Mouse (Mus musculus) large intestine, adult 2 months (tissue): ENCODE measurements around the gene Cdh18. TPM values are rescaled to one million over a fixed set of nuclear protein-coding genes. Genes with fewer than 3 reads are reported as not detected.
"Not testable (repeated sequence)": the region's sequence is repeated elsewhere in the genome, so short reads cannot be mapped to it uniquely, and the experiment has no call there.

Experiments used
- DNase-seq: peaks from one replicate; pipeline ENCODE4 v3.0.0-alpha.2; 2012; ENCODE audit warnings: low read depth, low spot score
- WGBS: fragments of 180-500 bp; shearing (Covaris S2); methylation state at CpG from one replicate; pipeline ENCODE4 v1.1.7; 2018; 5-methylcytosine and 5-hydroxymethylcytosine counted together
- polyA plus RNA-seq: library from polyadenylated mRNA; depleted of rRNA; stranded (reverse); fragments of >200 nt; gene quantifications from 2 replicates; pipeline ENCODE4 v1.2.3, GENCODE M21; 2012

Gene Cdh18
- polyA plus RNA-seq, 1 experiment = 0.02 TPM

DNA sequence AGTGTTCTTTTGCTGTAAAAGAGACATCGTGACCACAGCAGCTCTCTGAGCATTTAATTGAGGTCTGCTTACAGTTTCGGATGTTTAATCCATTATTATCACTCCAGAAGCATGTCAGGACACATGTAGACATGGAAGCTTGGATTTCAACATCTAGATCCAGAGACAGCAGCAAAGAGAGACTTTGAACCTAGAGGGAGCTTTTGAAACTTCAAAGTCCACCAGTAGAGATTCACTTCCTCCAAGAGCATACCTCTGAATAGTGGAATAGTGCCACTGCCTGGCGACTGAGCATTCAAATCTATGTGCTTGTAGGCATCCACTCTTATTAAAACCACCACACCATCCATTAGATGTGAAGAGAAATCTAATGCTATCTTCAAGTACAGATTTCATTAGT is 588.1 kb downstream of the Cdh18 start:
- 66% methylated on average over 3 of the region's 3 CpGs for WGBS
- DNase-seq = no peak

DNA sequence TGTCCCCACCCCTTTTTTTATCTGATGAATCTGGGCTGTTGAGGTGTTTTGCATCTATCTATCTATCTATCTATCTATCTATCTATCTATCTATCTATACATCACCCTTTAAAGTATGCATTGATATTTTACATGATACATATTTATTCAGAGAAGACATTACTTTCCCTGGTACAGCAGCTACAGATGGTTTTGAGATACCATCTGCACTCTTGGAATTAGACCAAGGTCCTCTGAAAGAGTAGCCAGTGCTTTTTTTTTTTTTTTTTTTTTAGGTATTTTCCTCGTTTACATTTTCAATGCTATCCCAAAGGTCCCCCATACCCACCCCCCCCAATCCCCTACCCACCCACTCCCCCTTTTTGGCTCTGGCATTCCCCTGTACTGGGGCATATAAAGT is 594.1 kb downstream of the Cdh18 start:
- DNase-seq = not testable (repeated sequence)
- WGBS = 11% methylated on average over 1 of the region's 1 CpGs

DNA sequence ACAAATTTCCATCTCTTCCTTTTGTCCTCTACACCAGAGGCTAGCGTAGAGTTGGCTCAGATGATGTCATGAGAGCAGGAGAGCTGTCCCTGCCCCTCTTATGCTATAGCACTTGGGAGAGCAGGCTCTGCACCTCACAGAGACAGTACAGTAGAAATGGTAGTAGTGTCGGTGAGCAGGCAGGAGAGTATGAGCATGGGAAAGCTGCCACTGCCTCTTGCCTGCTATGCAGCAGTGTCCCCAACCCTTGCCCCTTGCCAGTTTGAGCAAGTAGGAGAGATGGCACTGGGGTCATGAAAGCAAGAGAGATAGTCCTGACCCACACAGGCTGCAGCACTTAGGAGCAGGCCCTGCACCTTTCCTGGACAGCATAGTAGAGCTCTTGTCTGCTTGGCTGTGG is 607.1 kb downstream of the Cdh18 start:
- WGBS = 86% methylated on average over 2 of the region's 2 CpGs
- no peak for DNase-seq

DNA sequence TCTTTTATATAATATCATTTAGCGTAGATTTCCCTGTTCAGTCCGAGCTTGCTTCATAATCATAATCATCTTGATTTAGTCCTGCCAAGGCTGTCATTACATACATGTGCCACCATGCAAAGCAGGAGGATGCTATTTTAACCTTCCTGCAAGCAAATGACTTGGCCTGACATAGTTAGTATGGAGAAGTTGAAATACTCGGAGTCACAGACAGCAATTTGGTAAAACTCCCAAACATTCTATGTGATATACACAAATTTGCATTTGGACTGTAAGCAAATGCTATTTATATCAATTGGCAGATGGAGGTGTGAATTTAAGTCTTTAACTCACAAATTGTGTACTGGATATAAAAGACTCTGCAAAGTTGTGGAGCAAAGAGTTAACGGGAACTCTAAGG is 616.0 kb downstream of the Cdh18 start:
- no peak for DNase-seq
- 79% methylated on average over 4 of the region's 4 CpGs for WGBS

DNA sequence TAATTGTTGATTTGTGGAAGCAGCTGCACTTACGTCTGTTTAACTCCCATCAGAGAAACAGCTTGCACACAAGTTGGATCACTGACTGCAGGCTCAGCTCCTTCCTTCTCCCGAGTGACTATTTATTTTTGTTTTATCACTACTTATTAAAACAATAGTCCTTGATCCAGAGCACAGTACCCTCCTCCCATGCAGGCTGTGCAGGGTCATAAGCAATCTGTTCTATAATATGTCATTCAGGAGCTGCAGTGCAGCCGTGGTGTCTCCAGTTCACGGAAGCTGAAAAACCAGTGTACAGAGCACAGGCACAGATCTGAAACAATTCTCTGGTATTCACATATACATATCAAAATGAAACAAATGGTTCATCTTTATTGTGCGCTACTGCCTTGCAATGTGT is 625.8 kb downstream of the Cdh18 start:
- WGBS = 73% methylated on average over 5 of the region's 5 CpGs
- no peak for DNase-seq

DNA sequence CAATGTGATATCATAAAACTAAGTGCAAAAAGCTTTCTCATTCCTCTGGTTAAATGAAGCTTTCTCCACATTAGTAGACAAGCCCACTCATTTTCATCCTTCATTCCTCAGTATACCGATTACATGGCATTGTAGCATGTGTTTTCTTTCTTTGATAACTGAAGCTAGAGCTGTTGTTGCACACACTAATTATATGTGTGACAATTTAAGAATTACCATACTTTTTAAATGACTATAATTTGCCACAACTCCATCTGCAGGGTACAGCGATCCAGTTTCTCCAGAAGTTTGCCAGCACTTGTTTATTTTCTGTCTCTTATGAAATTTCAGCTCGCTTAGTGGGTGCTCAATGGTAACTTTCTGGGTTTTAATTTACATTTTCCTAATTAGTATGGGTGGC is 663.2 kb downstream of the Cdh18 start:
- WGBS = 83% methylated on average over 3 of the region's 3 CpGs
- DNase-seq = no peak

DNA sequence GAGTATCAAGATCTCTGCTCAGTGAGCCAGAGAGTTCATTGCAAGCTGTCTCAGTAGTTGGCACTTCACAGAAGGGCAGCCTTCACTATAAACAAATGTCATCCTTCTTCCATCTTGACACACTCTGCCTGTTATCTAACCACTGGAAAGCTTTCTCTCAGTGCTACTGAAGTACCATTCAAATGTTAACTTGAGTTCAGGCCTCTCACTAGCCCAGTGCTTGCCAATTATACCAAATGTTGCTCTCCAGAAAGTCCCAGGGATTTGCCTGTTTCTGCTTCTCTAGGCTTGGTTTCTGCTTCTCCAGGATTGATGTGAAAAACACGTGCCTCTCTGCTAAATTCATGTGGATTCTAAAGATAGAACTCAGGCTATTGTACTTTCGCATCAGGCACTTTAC is 681.8 kb downstream of the Cdh18 start:
- 55% methylated on average over 2 of the region's 2 CpGs for WGBS
- DNase-seq = no peak

DNA sequence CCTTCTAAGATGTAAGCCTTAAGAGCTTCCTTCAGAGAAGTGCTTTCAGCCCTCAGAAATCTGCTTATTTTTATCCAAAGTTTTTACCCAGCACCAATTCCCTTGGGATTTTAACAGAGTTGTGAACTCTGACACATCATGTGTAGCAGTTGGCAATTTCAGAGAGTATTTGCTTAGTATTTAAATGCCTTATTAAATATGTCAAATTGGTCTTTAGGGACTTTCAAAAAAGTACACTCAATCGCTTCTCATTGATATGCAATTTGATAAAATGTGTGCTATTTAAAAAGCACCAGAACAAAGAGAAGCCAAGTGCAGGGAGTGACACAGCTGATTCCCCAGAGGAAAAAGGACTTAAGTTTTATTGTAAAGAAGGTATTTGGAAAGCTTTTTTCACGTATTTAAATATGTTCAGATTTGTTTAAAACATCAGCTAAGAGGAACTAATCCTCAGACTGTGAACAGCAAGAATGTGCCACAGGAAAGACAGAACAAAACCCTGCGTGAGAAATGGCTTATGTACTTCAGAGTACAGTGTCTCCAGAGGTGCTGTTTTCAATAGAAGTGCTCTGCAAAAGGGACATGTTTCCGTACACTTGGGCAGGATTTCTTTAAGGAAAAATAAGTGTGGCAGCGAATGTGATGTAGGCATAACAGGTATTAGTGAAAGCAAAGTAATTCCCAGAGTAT is 709.1 kb downstream of the Cdh18 start:
- no peak for DNase-seq

DNA sequence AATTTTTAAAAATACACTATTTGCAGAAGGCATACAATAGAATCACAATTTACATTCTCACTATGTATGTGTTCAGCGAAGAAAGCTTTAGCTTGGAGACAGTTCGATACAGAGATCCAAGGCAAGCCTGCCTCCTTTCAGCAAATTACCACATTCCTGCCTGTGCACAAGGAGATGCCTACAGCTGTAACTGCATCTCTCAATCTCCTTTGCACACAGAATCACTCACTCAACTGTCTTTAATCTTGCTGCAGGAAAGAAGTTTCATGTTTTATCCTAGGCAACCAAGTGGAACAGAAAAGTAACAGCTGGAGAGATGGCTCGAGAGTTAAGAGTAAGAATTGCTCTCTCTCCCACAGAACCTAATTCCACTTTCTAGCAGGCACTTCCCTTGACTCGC is 729.6 kb downstream of the Cdh18 start:
- DNase-seq = no peak
- 74% methylated on average over 4 of the region's 4 CpGs for WGBS

More for the DNA sequence above, 709.1 kb downstream of the Cdh18 start:
- 62% methylated on average over 5 of the region's 5 CpGs for WGBS

DNA sequence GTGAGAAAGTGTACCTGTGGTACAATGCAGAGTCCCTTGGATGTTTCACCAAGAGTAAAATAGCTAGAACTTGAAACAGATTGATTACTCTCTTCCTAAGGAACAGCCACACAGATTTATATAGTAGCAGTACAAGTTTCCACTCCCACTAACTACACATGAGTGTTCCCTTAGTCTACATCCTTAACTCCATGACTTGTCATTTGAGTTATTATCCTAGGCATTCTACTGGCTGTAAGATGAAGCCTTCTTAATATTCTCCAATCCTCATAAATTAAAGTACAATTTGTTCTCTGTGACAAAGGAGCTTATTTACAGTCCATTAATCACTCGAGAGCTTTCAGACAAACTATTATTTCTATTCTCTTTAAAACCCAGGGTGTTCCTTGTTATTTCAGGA is 756.2 kb downstream of the Cdh18 start:
- DNase-seq = no peak
- WGBS = 65% methylated on average over 1 of the region's 1 CpGs

DNA sequence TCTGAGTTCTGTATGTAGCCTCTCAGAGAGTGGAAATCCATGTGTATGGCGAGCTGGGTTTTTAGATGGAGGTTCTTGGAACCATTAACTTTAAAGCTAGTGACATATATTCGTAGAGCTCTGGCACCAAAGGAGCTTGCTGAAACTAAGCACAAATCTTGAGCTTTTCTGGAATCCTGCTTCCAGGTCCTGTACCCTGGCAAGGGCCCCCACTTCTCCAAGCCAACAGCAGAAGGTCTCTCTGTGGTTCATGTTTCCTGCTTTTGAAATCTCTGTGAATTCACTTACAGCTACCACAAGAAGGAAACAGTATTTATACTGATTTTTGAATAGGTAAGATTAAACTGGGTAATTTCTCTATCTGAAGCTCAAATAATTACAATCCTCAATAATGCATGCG is 767.9 kb downstream of the Cdh18 start:
- WGBS = 84% methylated on average over 3 of the region's 3 CpGs
- DNase-seq = no peak

DNA sequence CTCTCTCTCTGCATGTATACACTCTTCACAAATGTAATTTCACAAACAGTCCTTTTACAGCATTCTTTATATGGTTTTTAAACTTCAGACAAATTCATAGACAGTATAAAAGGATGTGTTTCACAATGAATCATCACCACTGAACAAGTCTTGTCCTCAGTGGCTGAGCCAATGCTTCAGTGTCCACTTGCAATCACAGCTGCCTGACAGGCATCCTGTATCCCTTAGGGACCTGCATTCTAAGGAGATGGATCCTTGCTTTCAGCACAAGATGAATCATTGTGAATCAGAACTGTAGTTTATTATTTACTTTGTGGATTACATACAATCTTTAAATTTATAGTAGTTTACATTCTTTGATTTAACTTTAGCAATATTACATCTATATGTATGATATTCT is 768.6 kb downstream of the Cdh18 start:
- DNase-seq = no peak

DNA sequence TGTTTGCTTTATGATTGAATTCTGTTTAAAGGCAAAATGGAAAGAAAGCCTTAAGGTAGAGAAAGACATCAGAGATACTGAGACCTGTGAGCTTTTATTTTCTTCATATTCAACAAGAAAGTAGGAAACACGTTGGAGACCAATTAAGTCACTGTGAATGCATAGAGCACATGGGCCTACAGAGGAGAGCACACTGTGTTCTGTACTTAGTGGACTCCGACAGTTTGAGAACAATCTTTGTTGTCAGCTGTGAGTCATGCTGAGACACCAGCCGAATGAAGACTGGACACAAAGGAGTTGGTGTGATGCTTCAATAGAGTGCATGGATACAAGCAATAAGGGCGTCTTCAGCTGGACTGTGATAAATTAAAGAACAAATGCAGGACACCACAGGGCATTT is 791.5 kb downstream of the Cdh18 start:
- WGBS = no CpG with 5 or more reads among the region's 4 CpGs
- not testable (repeated sequence) for DNase-seq

DNA sequence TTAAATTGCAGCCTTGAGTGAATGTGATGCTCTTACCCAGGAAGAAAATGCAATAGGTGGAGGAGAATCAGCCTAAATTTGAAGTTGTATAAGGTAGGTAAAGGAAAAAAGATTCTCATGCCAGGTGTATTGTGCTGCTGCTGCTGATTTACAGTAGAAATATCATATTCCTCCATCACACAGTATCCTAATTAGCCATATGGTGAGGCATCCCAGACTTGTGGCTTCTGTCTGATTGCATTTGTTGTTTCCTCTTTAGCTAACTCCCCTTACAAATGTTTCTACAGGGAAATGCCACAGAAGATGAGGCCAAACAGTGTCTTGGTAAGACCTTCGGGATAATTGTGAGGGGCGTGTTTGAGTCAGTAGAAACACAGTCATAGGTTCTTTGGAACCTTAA is 802.3 kb downstream of the Cdh18 start:
- no peak for DNase-seq
- WGBS = 64% methylated on average over 2 of the region's 2 CpGs

DNA sequence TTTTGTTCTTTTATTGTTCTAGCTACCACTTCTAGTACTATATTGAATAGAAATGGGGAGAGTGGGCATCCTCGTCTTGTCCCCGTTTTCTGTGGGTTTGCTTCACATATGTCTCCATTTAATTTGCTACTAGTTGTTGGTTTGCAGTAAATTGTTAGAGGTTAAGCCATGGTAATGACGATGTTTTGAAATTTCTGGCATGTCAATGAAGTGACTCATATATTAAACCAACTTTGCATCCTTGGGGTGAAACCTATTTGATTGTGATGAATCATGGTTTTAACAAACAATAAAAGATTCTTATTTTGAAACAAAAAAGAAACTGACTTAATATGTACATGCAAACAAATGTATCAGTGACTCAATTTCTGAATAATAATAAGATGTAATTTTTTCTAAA is 817.5 kb downstream of the Cdh18 start:
- no peak for DNase-seq
- WGBS = 81% methylated on average over 3 of the region's 3 CpGs

DNA sequence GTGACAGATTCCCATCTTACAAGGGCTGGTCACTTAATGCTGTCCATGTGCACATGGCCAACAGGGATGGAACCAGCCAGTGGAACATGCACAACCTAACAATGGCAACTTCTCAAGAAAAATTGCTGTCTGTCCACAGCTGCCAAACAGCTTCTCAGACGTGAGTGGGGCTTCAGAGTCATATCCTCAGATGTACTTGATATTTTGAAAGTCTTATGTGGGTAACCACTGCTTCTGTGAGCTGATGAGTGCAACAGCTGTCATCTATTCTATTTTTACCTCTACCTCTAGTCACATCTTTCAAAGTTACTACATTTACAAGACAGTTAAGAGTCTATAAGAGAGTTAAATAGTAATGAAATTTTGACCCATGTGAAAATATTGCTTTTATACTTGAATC is 818.9 kb downstream of the Cdh18 start:
- 33% methylated on average over 1 of the region's 1 CpGs for WGBS
- no peak for DNase-seq

DNA sequence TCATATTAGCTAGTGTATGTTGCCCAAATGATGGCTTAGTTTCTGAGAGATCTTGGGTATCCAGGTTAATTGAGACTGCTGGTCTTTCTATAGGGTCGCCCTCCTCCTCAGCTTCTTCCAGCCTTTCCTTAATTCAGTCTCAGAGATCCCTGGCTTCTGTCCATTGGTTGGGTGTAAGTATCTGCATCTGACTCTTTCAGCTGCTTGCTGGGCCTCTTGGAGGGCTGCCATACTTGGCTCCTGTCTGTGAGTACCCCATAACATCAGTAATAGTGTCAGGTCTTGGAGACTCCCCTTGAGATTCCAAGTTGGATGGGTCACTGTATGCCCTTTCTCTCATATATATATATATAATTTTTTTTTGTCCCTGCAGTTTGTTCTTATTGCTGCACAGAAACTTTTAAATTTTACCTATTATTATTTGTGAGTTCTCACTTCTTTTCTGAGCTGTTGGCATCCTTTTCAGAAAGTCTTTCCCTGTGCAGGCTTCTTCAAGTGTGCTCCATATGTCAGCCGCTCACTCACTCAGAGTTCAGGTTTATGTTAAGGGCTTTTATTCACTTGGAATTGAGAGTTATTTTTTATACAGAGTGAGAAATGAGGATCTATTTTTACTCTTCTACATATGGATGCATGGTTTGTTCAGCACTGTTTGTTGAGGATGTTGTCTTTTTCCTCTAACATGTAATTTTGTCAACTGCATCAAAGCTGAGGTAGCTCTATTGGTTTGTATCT is 829.4 kb downstream of the Cdh18 start:
- DNase-seq = no peak

DNA sequence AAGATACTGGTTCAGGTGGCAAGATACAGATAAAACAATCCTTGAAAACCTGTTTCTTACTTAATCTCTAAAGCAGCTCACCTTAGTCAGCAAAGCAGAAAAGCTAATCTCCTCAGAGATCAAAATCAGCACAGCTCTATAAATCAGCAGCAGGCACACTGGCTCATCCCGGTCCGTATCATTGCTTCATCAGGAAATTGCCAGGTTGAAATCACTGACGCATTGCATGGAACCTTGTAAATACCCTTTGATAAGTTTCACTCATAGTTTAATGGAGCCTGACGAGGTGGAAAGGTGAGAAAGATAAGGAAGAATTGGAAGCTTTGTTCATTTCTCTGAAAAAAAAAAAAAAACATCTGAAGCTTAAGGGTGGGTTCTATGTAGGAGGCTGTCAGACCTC is 837.0 kb downstream of the Cdh18 start:
- no peak for DNase-seq
- WGBS = 44% methylated on average over 4 of the region's 4 CpGs

More for the DNA sequence above, 829.4 kb downstream of the Cdh18 start:
- whole genome bisulfite sequencing = 90% methylated on average over 2 of the region's 2 CpGs

DNA sequence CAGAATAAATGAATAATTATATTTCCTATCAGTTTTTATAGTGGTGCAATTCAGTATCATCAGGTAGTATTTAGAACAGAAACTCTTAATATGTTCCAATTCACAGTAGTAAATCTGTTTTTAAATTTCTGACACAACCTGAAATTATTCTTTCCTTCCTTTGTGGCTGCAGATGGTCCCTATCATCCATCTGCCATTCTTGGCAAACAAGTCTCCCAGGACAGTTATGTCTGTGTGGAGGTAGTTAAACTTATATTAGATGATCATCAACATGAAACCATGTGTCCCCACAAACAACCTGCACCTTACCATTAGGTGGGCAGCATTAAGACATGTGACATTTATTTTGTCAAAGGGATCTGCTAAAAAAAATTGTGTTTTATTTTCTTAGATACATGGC is 847.8 kb downstream of the Cdh18 start:
- DNase-seq = no peak

DNA sequence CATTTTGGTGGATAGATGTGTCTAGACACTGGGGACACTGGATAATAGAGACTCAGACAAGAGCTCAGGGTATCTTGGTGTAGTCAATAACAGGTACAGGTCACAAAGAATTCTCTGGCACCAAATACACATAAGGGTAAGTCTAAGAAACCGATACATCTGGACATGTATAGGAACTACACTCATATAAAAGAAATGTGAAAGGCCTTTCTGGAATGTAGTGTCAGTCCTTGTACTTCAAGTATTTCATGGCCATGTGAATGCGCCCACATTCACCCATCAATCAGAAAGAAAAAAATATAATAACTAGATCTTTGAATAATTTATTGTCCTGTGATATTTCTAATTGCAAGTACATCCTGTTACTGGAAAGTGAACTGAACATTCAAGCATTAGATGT is 855.0 kb downstream of the Cdh18 start:
- 82% methylated on average over 2 of the region's 2 CpGs for WGBS
- DNase-seq = no peak

DNA sequence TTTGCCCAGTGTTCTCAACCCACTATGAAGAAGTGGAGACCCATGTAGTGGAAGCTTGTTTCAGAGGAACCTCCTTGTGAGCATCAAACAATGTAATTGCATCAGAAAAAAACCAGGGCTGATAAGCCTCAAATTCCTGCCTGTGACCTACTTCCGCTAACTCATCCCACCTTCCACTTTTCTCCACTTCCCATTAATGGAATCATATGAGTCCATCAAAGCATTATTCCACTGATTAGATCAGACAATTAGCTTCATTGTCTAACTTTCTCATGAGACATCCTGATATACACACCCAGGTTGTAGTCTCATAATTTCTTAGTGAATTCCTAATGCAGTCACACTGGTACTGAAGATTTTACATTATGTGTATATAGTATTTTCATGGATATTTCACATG is 859.4 kb downstream of the Cdh18 start:
- 92% methylated on average over 1 of the region's 1 CpGs for WGBS
- no peak for DNase-seq
